Mouse (Mus musculus) activated CD4-positive, CD25-positive, alpha-beta regulatory T cell (primary cell): ENCODE data around the gene Olfr873. TPM values are rescaled to one million over a fixed set of nuclear protein-coding genes. Genes with fewer than 3 reads are reported as not detected.

Experiments used
- polyA plus RNA-seq, 2 experiments: library from polyadenylated mRNA; unstranded; fragments of 100-300 nt; shearing (Covaris generic); gene quantifications; one replicate each; pipeline ENCODE4 v1.2.1; 2017

Gene Olfr873
- under 1 TPM in 1 of 2 experiments, not detected in 1; 0.06 TPM for polyA plus RNA-seq

GRCm38 (mm10) chr9:20298232-20298631 is at the start of gene Olfr873:
Gene Olfr873, plus strand, starts transcription at chr9:20298532.

DNA sequence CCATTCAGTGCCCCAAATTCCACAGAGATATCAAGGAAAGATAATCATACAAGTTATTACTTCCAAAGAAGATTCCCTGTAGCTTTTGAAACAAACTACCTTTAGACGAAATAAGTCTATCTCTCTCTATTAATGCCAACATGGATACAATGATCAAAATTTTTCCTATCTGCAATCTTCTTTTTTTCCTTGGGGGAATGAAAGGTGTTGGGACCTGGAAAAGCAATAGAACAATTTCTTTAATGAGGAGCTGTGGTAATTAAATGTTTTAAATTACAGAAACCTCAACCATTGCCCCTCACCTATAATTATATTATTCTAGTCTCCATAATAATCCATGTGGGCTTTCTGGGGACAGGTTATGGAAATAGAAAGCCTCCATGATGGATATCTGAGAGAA is 16.3 kb upstream of the Olfr873 start, which contains the start of gene Olfr39:
Olfr39 (plus strand) TSS at position 301 of the 400 bp plus-strand sequence.

DNA sequence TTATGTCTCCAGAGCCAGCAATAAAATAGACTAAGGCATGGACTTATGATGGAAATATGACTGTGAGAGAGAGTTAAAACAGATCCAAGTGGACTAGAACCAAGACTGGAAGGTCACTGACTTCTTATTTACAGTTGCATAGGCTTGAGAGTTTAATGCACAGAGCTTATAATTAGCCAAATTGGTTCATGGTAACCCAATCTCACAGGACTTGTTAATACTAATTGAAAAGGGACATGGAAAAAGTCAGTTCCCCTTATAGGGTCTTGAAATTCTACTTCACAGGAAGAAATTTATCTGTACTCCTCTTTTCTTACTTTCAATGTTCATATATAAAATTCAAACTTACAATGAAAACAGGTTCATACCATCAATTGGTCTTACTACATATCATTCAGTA is 37.7 kb downstream of the Olfr873 start, which contains the start of gene Olfr18:
Olfr18 (minus strand) TSS at position 101 of the 400 bp plus-strand sequence.

Other genes starting within 250 kb of the Olfr873 start
- not detected for gene Olfr867, start 241.0 kb upstream of the Olfr873 start, polyA plus RNA-seq
- not detected for gene Olfr868, start 199.9 kb upstream of the Olfr873 start, polyA plus RNA-seq
- not detected for gene Olfr869, start 169.5 kb upstream of the Olfr873 start, polyA plus RNA-seq
- gene Olfr870, start 124.5 kb upstream of the Olfr873 start, polyA plus RNA-seq: not detected
- gene Olfr871, start 86.3 kb upstream of the Olfr873 start, polyA plus RNA-seq: not detected
- gene Olfr872, start 61.4 kb upstream of the Olfr873 start, polyA plus RNA-seq: under 1 TPM in 1 of 2 experiments, not detected in 1; 0.21 TPM
- not detected for gene Olfr39, start 16.2 kb upstream of the Olfr873 start, polyA plus RNA-seq
- not detected for gene Olfr18, start 37.6 kb downstream of the Olfr873 start, polyA plus RNA-seq
- 10 to 100 TPM; 20.2 to 26.2 TPM for gene Zfp560, start 86.6 kb downstream of the Olfr873 start, polyA plus RNA-seq
- gene Zfp26, start 161.6 kb downstream of the Olfr873 start, polyA plus RNA-seq: 10 to 100 TPM; 26.8 to 30.2 TPM
- gene Zfp426, start 194.2 kb downstream of the Olfr873 start, polyA plus RNA-seq: 10 to 100 TPM; 12.7 to 23.8 TPM
- 10 to 100 TPM; 23.0 to 32.3 TPM for gene Zfp266, start 222.9 kb downstream of the Olfr873 start, polyA plus RNA-seq